Mouse (Mus musculus): ENCODE measurements around the gene Gpsm3. TPM values are rescaled to one million over a fixed set of nuclear protein-coding genes. Genes with fewer than 3 reads are reported as not detected.

Gpsm3 gene
- total and polyA plus RNA-seq, 2 experiments from 2014 or later: 4.8 to 5.4 TPM

- Histone ChIP-seq H3K36me3 (ENCODE audit: insufficient read depth, low read length) (no peaks in the 10 kb centered on the region), H3K9me3 (ENCODE audit: low read length) (no peaks in the 10 kb centered on the region), H3K27ac (no peak overlapping the region), H3K4me3 (ENCODE audit: low read length) (no peak overlapping the region), H3K27me3 (ENCODE audit: insufficient read depth, low read length) (no peaks in the 10 kb centered on the region), H3K4me1 (ENCODE audit: insufficient read depth, low read length) (no peaks in the 10 kb centered on the region), H3K4me2 (ENCODE audit: low read depth, low read length) (no peak overlapping the region), H3K9ac (replicated peaks; ENCODE audit: low read length) (no peak overlapping the region)
- ATAC-seq: no peak
- DNase-seq (ENCODE audit: low spot score): no peak
- 79% methylated on average over 11 of the region's 11 CpGs for WGBS
- no peak for TF ChIP-seq CTCF (IDR thresholded peaks at IDR 0.05; ENCODE audit: low read depth)
Measured at GRCm38 (mm10) chr17:34563354-34563753, 26.3 kb upstream of the Gpsm3 start.

GRCm38 (mm10) chr17:34564003-34564421 is 25.6 kb upstream of the Gpsm3 start, which contains the start of gene Notch4:
Gene Notch4 (plus strand): TSS chr17:34564268.
- no peak for ATAC-seq
- WGBS: 12% methylated on average over 6 of the region's 6 CpGs

DNA sequence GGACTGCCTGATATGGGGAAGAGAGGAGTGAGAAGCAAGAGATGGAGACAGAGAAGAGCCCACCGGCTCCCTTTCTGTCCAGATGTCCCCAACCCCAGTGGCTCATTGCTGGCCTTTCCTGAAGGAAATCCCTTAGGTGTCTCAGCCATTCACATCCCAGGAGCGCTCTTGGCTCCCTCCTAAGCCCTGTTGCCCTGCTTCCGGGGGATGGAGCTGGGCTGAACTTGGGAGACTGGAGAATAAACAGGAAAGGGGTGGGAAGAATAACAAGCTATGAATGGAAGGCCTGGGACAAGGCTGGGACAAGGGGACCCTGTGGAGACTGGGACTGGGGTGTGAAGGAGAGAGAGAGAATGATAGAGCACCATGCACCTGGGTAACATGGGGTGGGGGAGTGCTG is 24.8 kb upstream of the Gpsm3 start:
- H3K4me2 ChIP-seq (ENCODE audit: low read depth, low read length): 0 out of 2 replicates have a peak overlapping the region, but pooled peaks have one; percentile 8
- H3K9ac ChIP-seq (replicated peaks; ENCODE audit: low read length): no peak overlapping the region

More at GRCm38 (mm10) chr17:34564003-34564421, 25.6 kb upstream of the Gpsm3 start, which contains the start of gene Notch4:
- H3K4me1 ChIP-seq (ENCODE audit: insufficient read depth, low read length): no peaks in the 10 kb centered on the region
- peak within 1 kb of the TSS; percentile 8; the same call in 1 of the 2 replicates for H3K4me2 ChIP-seq (ENCODE audit: low read depth, low read length)
- no peak within 1 kb of the TSS for H3K9ac ChIP-seq (replicated peaks; ENCODE audit: low read length)
- no peak for TF ChIP-seq CTCF (IDR thresholded peaks at IDR 0.05; ENCODE audit: low read depth)
- H3K36me3 ChIP-seq (ENCODE audit: insufficient read depth, low read length): no peaks in the 10 kb centered on the region
- peak within 1 kb of the TSS; percentile 60 for H3K27ac ChIP-seq
- H3K4me3 ChIP-seq (ENCODE audit: low read length): no peak within 1 kb of the TSS
- no peaks in the 10 kb centered on the region for H3K9me3 ChIP-seq (ENCODE audit: low read length)
- DNase-seq (ENCODE audit: low spot score): no peak
- no peaks in the 10 kb centered on the region for H3K27me3 ChIP-seq (ENCODE audit: insufficient read depth, low read length)

GRCm38 (mm10) chr17:34567311-34567710 is 22.3 kb upstream of the Gpsm3 start:
- Histone ChIP-seq H3K27me3 (ENCODE audit: insufficient read depth, low read length) (no peaks in the 10 kb centered on the region), H3K9me3 (ENCODE audit: low read length) (no peaks in the 10 kb centered on the region), H3K4me2 (ENCODE audit: low read depth, low read length) (no peak overlapping the region), H3K27ac (no peak overlapping the region), H3K4me1 (ENCODE audit: insufficient read depth, low read length) (no peaks in the 10 kb centered on the region), H3K4me3 (ENCODE audit: low read length) (no peak overlapping the region), H3K36me3 (ENCODE audit: insufficient read depth, low read length) (no peaks in the 10 kb centered on the region), H3K9ac (replicated peaks; ENCODE audit: low read length) (no peak overlapping the region)
- ATAC-seq (no peak), DNase-seq (ENCODE audit: low spot score) (no peak)
- no peak for TF ChIP-seq CTCF (IDR thresholded peaks at IDR 0.05; ENCODE audit: low read depth)
- 71% methylated on average over 9 of the region's 9 CpGs for WGBS

More for the DNA sequence above, 24.8 kb upstream of the Gpsm3 start:
- 61% methylated on average over 3 of the region's 3 CpGs for WGBS
- H3K4me1 ChIP-seq (ENCODE audit: insufficient read depth, low read length): no peaks in the 10 kb centered on the region
- ATAC-seq (0 out of 2 replicates have a peak, but pooled peaks have one; percentile 22), DNase-seq (ENCODE audit: low spot score) (no peak)
- no peaks in the 10 kb centered on the region for H3K36me3 ChIP-seq (ENCODE audit: insufficient read depth, low read length)
- no peak for TF ChIP-seq CTCF (IDR thresholded peaks at IDR 0.05; ENCODE audit: low read depth)
- H3K4me3 ChIP-seq (ENCODE audit: low read length): no peak overlapping the region
- H3K9me3 ChIP-seq (ENCODE audit: low read length): no peaks in the 10 kb centered on the region
- H3K27me3 ChIP-seq (ENCODE audit: insufficient read depth, low read length): no peaks in the 10 kb centered on the region
- H3K27ac ChIP-seq: peak overlapping the region; percentile 60

DNA sequence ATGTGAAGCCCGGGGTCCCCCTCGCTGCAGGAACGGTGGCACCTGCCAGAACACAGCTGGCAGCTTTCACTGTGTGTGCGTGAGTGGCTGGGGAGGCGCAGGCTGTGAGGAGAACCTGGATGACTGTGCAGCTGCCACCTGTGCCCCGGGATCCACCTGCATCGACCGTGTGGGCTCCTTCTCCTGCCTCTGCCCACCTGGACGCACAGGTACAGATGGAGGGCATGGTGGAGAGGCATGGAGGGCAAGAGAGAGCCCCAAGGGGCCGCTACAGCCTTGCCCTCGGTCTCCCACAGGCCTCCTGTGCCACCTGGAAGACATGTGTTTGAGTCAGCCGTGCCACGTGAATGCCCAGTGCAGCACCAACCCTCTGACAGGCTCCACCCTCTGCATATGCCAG is 21.2 kb upstream of the Gpsm3 start:
- Histone ChIP-seq H3K27me3 (ENCODE audit: insufficient read depth, low read length) (no peaks in the 10 kb centered on the region), H3K9ac (replicated peaks; ENCODE audit: low read length) (no peak overlapping the region), H3K4me2 (ENCODE audit: low read depth, low read length) (no peak overlapping the region), H3K4me1 (ENCODE audit: insufficient read depth, low read length) (no peaks in the 10 kb centered on the region), H3K27ac (no peak overlapping the region), H3K4me3 (ENCODE audit: low read length) (no peak overlapping the region), H3K9me3 (ENCODE audit: low read length) (no peaks in the 10 kb centered on the region), H3K36me3 (ENCODE audit: insufficient read depth, low read length) (no peaks in the 10 kb centered on the region)
- no peak for DNase-seq (ENCODE audit: low spot score)
- 63% methylated on average over 13 of the region's 13 CpGs for WGBS
- ATAC-seq: no peak
- no peak for TF ChIP-seq CTCF (IDR thresholded peaks at IDR 0.05; ENCODE audit: low read depth)

GRCm38 (mm10) chr17:34569919-34570318 is 19.7 kb upstream of the Gpsm3 start:
- no peaks in the 10 kb centered on the region for H3K9me3 ChIP-seq (ENCODE audit: low read length)
- H3K9ac ChIP-seq (replicated peaks; ENCODE audit: low read length): no peak overlapping the region
- 68% methylated on average over 4 of the region's 4 CpGs for WGBS

GRCm38 (mm10) chr17:34571875-34572274 is 17.7 kb upstream of the Gpsm3 start:
- Histone ChIP-seq H3K4me2 (ENCODE audit: low read depth, low read length) (no peak overlapping the region), H3K4me1 (ENCODE audit: insufficient read depth, low read length) (no peaks in the 10 kb centered on the region), H3K9me3 (ENCODE audit: low read length) (no peaks in the 10 kb centered on the region), H3K27ac (no peak overlapping the region), H3K4me3 (ENCODE audit: low read length) (no peak overlapping the region), H3K36me3 (ENCODE audit: insufficient read depth, low read length) (no peaks in the 10 kb centered on the region), H3K27me3 (ENCODE audit: insufficient read depth, low read length) (no peaks in the 10 kb centered on the region), H3K9ac (replicated peaks; ENCODE audit: low read length) (no peak overlapping the region)
- no peak for ATAC-seq
- TF ChIP-seq CTCF (IDR thresholded peaks at IDR 0.05; ENCODE audit: low read depth): peak; percentile 62
- no peak for DNase-seq (ENCODE audit: low spot score)
- 17% methylated on average over 5 of the region's 5 CpGs for WGBS

More at GRCm38 (mm10) chr17:34569919-34570318, 19.7 kb upstream of the Gpsm3 start:
- DNase-seq (ENCODE audit: low spot score) (no peak), ATAC-seq (no peak)
- TF ChIP-seq CTCF (IDR thresholded peaks at IDR 0.05; ENCODE audit: low read depth): no peak
- H3K4me3 ChIP-seq (ENCODE audit: low read length): no peak overlapping the region
- H3K36me3 ChIP-seq (ENCODE audit: insufficient read depth, low read length): no peaks in the 10 kb centered on the region
- no peak overlapping the region for H3K4me2 ChIP-seq (ENCODE audit: low read depth, low read length)
- no peaks in the 10 kb centered on the region for H3K4me1 ChIP-seq (ENCODE audit: insufficient read depth, low read length)
- H3K27me3 ChIP-seq (ENCODE audit: insufficient read depth, low read length): no peaks in the 10 kb centered on the region
- no peak overlapping the region for H3K27ac ChIP-seq

Measured in hindbrain, postnatal 0 days (tissue).